Mouse (Mus musculus) hindbrain, embryonic 12.5 days (tissue): Measurements from ENCODE around the gene Krit1. TPM values are rescaled to one million over a fixed set of nuclear protein-coding genes. Genes with fewer than 3 reads are reported as not detected.
"Not testable (repeated sequence)": the region's sequence is repeated elsewhere in the genome, so short reads cannot be mapped to it uniquely, and the experiment has no call there.

Experiments used
- ATAC-seq: fragments of 200-750 bp; cut with Nextera tagmentation; 2 replicates; pipeline ENCODE4 v1.8.0; 2017; ENCODE audit warnings: moderate TSS enrichment; ENCODE audit not compliant: low FRiP score
- H3K27ac ChIP-seq: fragments of 300-500 bp; sonication (generic); 2 replicates; pipeline ENCODE4 v1.5.1; 2016; ENCODE audit warnings: mild to moderate bottlenecking
- H3K27me3 ChIP-seq: fragments of 300-500 bp; sonication (generic); 2 replicates; pipeline ENCODE4 v1.6.1; 2016; ENCODE audit warnings: mild to moderate bottlenecking
- H3K36me3 ChIP-seq: fragments of 300-500 bp; sonication (generic); 2 replicates; pipeline ENCODE4 v1.6.1; 2016; ENCODE audit warnings: mild to moderate bottlenecking
- H3K4me1 ChIP-seq: fragments of 300-500 bp; sonication (generic); 2 replicates; pipeline ENCODE4 v1.6.1; 2016
- H3K4me2 ChIP-seq: fragments of 300-500 bp; sonication (generic); replicated peaks from 2 replicates; pipeline ENCODE4 v1.6.1; 2016; ENCODE audit warnings: mild to moderate bottlenecking
- H3K4me3 ChIP-seq: fragments of 300-500 bp; sonication (generic); 2 replicates; pipeline ENCODE4 v1.5.1; 2016; ENCODE audit warnings: mild to moderate bottlenecking
- H3K9ac ChIP-seq: fragments of 300-500 bp; sonication (generic); 2 replicates; pipeline ENCODE4 v1.6.1; 2016; ENCODE audit warnings: mild to moderate bottlenecking, moderate library complexity
- H3K9me3 ChIP-seq: fragments of 300-500 bp; sonication (generic); replicated peaks from 2 replicates; pipeline ENCODE4 v1.6.1; 2016; ENCODE audit warnings: mild to moderate bottlenecking
- WGBS: fragments of 180-500 bp; shearing (Covaris S2); methylation state at CpG from one replicate; pipeline ENCODE4 v1.1.7; 2016; 5-methylcytosine and 5-hydroxymethylcytosine counted together
- polyA plus RNA-seq: library from polyadenylated mRNA; unstranded; fragments of >200 nt; fragmentation: Nextera tagmentation; extraction: Ambion mirVana; gene quantifications from 2 replicates; pipeline ENCODE4 v1.2.1, GENCODE M21; 2016

Krit1 gene
- polyA plus RNA-seq = 75.2 and 80.2 TPM in 2 replicates

GRCm38 (mm10) chr5:3802433-3803291 is at the start of gene Krit1, which contains the start of gene Ankib1:
Gene Krit1, plus strand, starts transcription at chr5:3803184.
Gene Ankib1, minus strand, starts transcription at chr5:3802925.
- under 1% methylated on average over 105 of the region's 109 CpGs for WGBS
- Histone ChIP-seq H3K27ac (peak within 1 kb of the TSS; percentile 96), H3K9ac (peak within 1 kb of the TSS; percentile 91), H3K27me3 (no peaks in the 10 kb centered on the region), H3K9me3 (no peaks in the 10 kb centered on the region), H3K4me3 (peak within 1 kb of the TSS; percentile 91), H3K4me1 (peaks cover 13% of the 10 kb centered on the region), H3K4me2 (peak within 1 kb of the TSS; percentile 89), H3K36me3 (no peaks in the 10 kb centered on the region; the same call in 1 of the 2 replicates)
- peak; percentile 96 for ATAC-seq

DNA sequence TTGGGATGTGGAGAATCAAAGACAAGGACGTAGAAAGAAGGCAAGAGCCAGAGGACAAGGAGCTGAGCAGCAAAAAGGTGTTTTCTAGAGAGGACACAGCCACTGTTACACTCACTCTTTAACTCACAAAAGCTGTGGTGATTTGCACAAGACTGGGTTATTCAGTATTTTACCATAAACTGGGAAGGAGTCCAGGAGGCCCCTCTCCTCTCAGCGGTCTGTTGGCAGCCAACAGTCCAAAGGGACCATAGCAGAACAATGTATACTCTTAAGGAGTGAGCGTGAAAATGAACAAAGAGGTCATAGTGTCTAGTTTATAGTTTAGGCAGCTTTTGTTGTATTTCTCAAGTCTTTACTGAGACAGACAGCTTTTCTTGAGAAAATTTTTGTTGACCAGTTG is 31.5 kb upstream of the Krit1 start:
- Histone ChIP-seq H3K4me1 (0 out of 2 replicates have a peak, but pooled peaks cover 3% of the 10 kb centered on the region), H3K27me3 (no peaks in the 10 kb centered on the region), H3K27ac (no peak overlapping the region), H3K36me3 (peaks cover 8% of the 10 kb centered on the region), H3K9ac (no peak overlapping the region), H3K9me3 (no peaks in the 10 kb centered on the region), H3K4me3 (no peak overlapping the region), H3K4me2 (no peak overlapping the region)
- ATAC-seq = no peak
- 65% methylated on average over 3 of the region's 3 CpGs for WGBS

DNA sequence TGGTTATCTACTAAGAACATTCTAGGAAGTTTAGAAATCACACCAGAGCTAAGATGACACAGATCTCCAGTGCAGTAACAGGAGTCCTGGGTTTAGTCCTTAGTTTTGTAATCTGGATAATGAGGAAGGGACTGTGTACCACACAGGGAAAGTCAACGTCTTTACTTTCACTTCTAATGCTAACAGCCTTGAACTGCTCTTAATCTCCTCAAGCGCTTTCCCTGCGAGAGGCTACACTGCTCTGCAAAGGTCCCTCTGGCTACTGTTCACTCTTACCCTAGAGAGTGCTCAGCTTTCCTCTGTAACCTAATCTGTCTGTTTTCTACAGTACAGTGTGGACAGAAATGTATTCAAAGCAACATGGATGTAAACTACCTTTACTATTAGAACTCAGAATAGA is 31.0 kb upstream of the Krit1 start:
- 71% methylated on average over 3 of the region's 3 CpGs for WGBS
- no peaks in the 10 kb centered on the region for H3K27me3 ChIP-seq
- no peak overlapping the region for H3K4me3 ChIP-seq
- H3K36me3 ChIP-seq = peaks cover 4% of the 10 kb centered on the region; the same call in 1 of the 2 replicates
- no peak for ATAC-seq
- no peak overlapping the region for H3K27ac ChIP-seq
- H3K4me2 ChIP-seq = no peak overlapping the region
- 0 out of 2 replicates have a peak, but pooled peaks cover 3% of the 10 kb centered on the region for H3K4me1 ChIP-seq
- H3K9me3 ChIP-seq = no peaks in the 10 kb centered on the region
- no peak overlapping the region for H3K9ac ChIP-seq

- Histone ChIP-seq H3K9ac (no peak overlapping the region), H3K4me2 (no peak overlapping the region)
These were observed 20.3 kb upstream of the Krit1 start for GRCm38 (mm10) chr5:3782670-3783069.

GRCm38 (mm10) chr5:3783947-3784681 is 18.9 kb upstream of the Krit1 start:
- H3K27me3 ChIP-seq = no peaks in the 10 kb centered on the region
- no peak overlapping the region for H3K4me2 ChIP-seq
- WGBS = 89% methylated on average over 2 of the region's 2 CpGs
- H3K27ac ChIP-seq = no peak overlapping the region
- no peak for ATAC-seq
- H3K9ac ChIP-seq = no peak overlapping the region
- no peak overlapping the region for H3K4me3 ChIP-seq
- no peaks in the 10 kb centered on the region for H3K36me3 ChIP-seq
- no peaks in the 10 kb centered on the region for H3K4me1 ChIP-seq
- H3K9me3 ChIP-seq = no peaks in the 10 kb centered on the region

More at GRCm38 (mm10) chr5:3782670-3783069, 20.3 kb upstream of the Krit1 start:
- H3K9me3 ChIP-seq = no peaks in the 10 kb centered on the region
- no peaks in the 10 kb centered on the region for H3K36me3 ChIP-seq
- no peak overlapping the region for H3K4me3 ChIP-seq
- no peaks in the 10 kb centered on the region for H3K27me3 ChIP-seq
- H3K4me1 ChIP-seq = no peaks in the 10 kb centered on the region
- ATAC-seq = no peak
- H3K27ac ChIP-seq = no peak overlapping the region

DNA sequence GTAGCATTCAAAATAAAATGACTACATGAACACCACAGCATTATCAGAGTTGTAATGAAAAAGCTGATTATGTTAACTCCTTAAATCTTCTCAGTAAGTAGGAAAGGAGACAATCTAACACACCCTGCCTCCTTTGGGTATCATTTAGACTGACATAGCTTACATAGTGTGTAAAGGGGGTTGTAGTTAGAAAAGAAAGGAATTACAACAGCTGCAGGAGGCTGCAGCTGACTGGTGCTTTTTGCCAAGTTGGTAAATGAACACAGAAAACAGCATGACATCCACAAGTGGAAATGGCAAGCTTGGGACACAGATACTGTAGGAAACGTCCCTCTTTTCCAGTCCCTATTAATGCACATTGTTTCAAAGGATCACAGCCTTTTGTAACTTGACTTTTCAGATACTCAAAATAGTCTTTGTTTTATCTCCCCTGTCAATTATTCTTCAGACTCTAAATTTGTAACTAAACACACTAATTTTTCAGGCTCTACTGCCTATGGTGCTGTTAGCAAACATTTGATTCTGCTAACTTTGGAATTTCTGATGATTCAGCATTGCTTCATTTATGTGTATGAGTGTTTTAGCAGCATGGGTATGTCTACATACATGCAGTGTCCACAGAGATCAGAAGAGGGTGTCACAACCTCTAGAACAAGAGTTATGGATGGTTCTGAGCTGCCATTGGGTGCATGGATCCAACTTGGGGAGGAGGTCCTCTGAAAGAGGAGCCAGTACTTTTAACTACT is 18.1 kb upstream of the Krit1 start:
- Histone ChIP-seq H3K4me1 (no peaks in the 10 kb centered on the region), H3K4me3 (no peak overlapping the region), H3K27me3 (no peaks in the 10 kb centered on the region), H3K27ac (no peak overlapping the region), H3K9me3 (no peaks in the 10 kb centered on the region), H3K36me3 (no peaks in the 10 kb centered on the region), H3K9ac (no peak overlapping the region), H3K4me2 (no peak overlapping the region)
- no peak for ATAC-seq
- 61% methylated on average over 1 of the region's 1 CpGs for WGBS

DNA sequence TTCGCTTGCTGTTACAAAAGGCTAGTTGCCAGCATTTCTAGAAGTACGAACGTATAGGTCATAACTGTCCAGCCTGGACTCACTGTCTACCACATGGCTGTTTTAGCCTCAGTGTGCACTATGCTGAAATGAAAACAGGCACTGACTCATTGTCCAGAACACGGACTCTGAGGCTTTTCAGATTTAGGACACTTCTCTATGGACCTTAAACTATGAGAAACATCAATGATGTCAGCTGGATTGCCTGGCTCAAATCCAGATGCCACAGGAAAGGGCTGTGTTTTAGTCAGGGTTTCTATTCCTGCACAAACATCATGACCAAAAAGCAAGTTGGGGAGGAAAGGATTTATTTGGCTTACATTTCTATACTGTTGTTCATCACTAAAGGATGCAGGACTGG is 15.4 kb upstream of the Krit1 start:
- 0 out of 2 replicates have a peak, but pooled peaks cover 3% of the 10 kb centered on the region for H3K36me3 ChIP-seq
- H3K27me3 ChIP-seq = no peaks in the 10 kb centered on the region
- H3K27ac ChIP-seq = no peak overlapping the region
- no peak overlapping the region for H3K4me3 ChIP-seq
- 90% methylated on average over 4 of the region's 4 CpGs for WGBS
- H3K4me1 ChIP-seq = no peaks in the 10 kb centered on the region
- ATAC-seq = no peak
- no peak overlapping the region for H3K9ac ChIP-seq
- no peaks in the 10 kb centered on the region for H3K9me3 ChIP-seq
- H3K4me2 ChIP-seq = no peak overlapping the region

GRCm38 (mm10) chr5:3791048-3791447 is 11.9 kb upstream of the Krit1 start:
- H3K27ac ChIP-seq = no peak overlapping the region
- ATAC-seq = no peak
- H3K4me3 ChIP-seq = no peak overlapping the region
- H3K36me3 ChIP-seq = 0 out of 2 replicates have a peak, but pooled peaks cover 3% of the 10 kb centered on the region
- H3K4me2 ChIP-seq = no peak overlapping the region
- no peaks in the 10 kb centered on the region for H3K27me3 ChIP-seq
- H3K9ac ChIP-seq = no peak overlapping the region
- no peaks in the 10 kb centered on the region for H3K9me3 ChIP-seq
- H3K4me1 ChIP-seq = no peaks in the 10 kb centered on the region

DNA sequence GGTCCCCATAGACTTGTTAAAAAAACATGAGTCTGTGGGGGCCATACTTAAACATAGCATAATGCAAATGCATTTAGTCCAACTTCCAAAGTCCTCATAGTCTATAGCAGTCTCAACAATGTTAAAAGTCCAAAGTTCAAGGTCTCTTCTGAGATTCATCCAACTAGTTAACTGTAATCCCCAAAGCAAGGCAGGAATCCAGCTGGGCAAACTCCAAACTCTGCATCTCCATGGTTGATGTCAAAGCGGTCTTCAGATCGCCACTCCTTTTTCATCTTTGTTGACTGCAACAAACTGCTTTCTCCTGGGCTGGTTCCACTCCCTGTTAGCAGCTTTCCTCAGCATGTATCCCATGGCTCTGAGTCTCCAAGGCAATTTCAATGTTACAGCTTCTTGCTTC is 5.9 kb upstream of the Krit1 start:
- 98% methylated on average over 2 of the region's 2 CpGs for WGBS
- H3K4me2 ChIP-seq, H3K27ac ChIP-seq, H3K9me3 ChIP-seq, ATAC-seq, H3K36me3 ChIP-seq, H3K27me3 ChIP-seq, H3K4me3 ChIP-seq, H3K4me1 ChIP-seq, H3K9ac ChIP-seq: not testable (repeated sequence)

DNA sequence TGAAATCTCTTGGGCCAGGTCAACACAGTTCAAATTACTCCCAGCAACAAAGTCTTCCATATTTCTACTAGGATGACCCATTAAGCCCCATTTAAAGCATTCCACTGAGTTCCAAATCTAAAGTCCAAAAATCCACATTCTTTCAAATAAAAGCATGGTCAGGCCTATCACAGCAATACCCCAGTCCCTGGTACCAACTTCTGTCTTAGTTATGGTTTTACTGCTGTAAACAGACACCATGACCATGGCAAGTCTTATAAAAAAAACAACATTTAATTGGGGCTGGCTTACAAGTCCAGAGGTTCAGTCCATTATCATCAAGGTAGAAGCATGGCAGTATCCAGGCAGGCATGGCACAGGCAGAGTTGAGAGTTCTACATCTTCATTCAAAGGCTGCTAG is 4.3 kb upstream of the Krit1 start:
- not testable (repeated sequence) for H3K27me3 ChIP-seq, H3K4me1 ChIP-seq, H3K9ac ChIP-seq, H3K36me3 ChIP-seq, H3K27ac ChIP-seq, ATAC-seq, H3K4me2 ChIP-seq, H3K4me3 ChIP-seq, H3K9me3 ChIP-seq

DNA sequence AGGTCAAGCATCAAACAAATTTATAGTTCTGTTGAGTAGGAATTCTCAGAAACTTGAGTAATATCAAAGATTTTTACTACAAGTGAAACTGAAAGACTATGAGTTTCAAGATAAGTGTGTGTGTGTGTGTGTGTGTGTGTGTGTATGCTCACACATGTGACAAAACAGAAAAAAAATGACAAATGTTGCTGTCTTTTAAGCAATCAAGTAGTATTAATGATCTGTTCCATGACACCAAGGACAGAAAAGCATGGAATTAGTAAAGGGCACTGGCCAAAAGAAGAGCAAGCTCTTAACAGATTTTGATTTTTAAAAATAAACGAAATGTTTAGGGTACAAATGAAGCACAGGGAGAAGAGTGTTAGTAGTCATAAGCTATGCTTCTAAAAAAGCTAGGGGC is 2.9 kb upstream of the Krit1 start:
- ATAC-seq = no peak
- Histone ChIP-seq H3K4me1 (peaks cover 13% of the 10 kb centered on the region), H3K4me3 (no peak overlapping the region), H3K27me3 (no peaks in the 10 kb centered on the region), H3K27ac (no peak overlapping the region), H3K9ac (no peak overlapping the region), H3K9me3 (no peaks in the 10 kb centered on the region), H3K36me3 (no peaks in the 10 kb centered on the region), H3K4me2 (no peak overlapping the region)
- WGBS = 96% methylated on average over 1 of the region's 1 CpGs

GRCm38 (mm10) chr5:3800881-3801280 is 2.1 kb upstream of the Krit1 start:
- Histone ChIP-seq H3K27ac (no peak overlapping the region), H3K4me2 (peak overlapping the region; percentile 89), H3K27me3 (no peaks in the 10 kb centered on the region), H3K9ac (no peak overlapping the region), H3K9me3 (no peaks in the 10 kb centered on the region), H3K4me3 (no peak overlapping the region), H3K4me1 (peaks cover 13% of the 10 kb centered on the region), H3K36me3 (no peaks in the 10 kb centered on the region)
- no peak for ATAC-seq
- WGBS = 82% methylated on average over 4 of the region's 4 CpGs
